Mouse (Mus musculus) stomach, embryonic 15.5 days (tissue): Measurements from ENCODE around the gene Wnt9a. TPM values are rescaled to one million over a fixed set of nuclear protein-coding genes. Genes with fewer than 3 reads are reported as not detected.
A peak's percentile ranks its signal among the peaks of the same experiment; 100 is the strongest.
"Not testable (repeated sequence)": the region's sequence is repeated elsewhere in the genome, so short reads cannot be mapped to it uniquely, and the experiment has no call there.

Experiments used
- ATAC-seq: fragments of 200-750 bp; cut with Nextera tagmentation; 2 replicates; pipeline ENCODE4 v1.8.0; 2017; ENCODE audit warnings: low read depth, moderate number of reproducible peaks, moderate TSS enrichment; ENCODE audit not compliant: insufficient read depth, low FRiP score
- H3K27ac ChIP-seq: fragments of 300-500 bp; sonication (generic); 2 replicates; pipeline ENCODE4 v1.5.1; 2015; ENCODE audit warnings: mild to moderate bottlenecking, inconsistent platforms
- H3K27me3 ChIP-seq: fragments of 300-500 bp; sonication (generic); replicated peaks from 2 replicates; pipeline ENCODE4 v1.6.1; 2015; ENCODE audit warnings: inconsistent platforms
- H3K36me3 ChIP-seq: fragments of 300-500 bp; sonication (generic); 2 replicates; pipeline ENCODE4 v1.6.1; 2015; ENCODE audit warnings: inconsistent platforms
- H3K4me1 ChIP-seq: fragments of 300-500 bp; sonication (generic); 2 replicates; pipeline ENCODE4 v1.6.1; 2015; ENCODE audit warnings: inconsistent platforms
- H3K4me2 ChIP-seq: fragments of 300-500 bp; sonication (generic); 2 replicates; pipeline ENCODE4 v1.6.1; 2015; ENCODE audit warnings: mild to moderate bottlenecking, inconsistent platforms
- H3K4me3 ChIP-seq: fragments of 300-500 bp; sonication (generic); replicated peaks from 2 replicates; pipeline ENCODE4 v1.5.1; 2015; ENCODE audit warnings: inconsistent platforms
- H3K9ac ChIP-seq: fragments of 300-500 bp; sonication (generic); 2 replicates; pipeline ENCODE4 v1.6.1; 2015; ENCODE audit warnings: inconsistent platforms
- H3K9me3 ChIP-seq: fragments of 300-500 bp; sonication (generic); 2 replicates; pipeline ENCODE4 v1.6.1; 2016; ENCODE audit warnings: inconsistent platforms
- WGBS: fragments of 180-500 bp; shearing (Covaris S2); methylation state at CpG from one replicate; pipeline ENCODE4 v1.1.7; 2015; 5-methylcytosine and 5-hydroxymethylcytosine counted together
- polyA plus RNA-seq: library from polyadenylated mRNA; unstranded; fragments of >200 nt; fragmentation: Nextera tagmentation; extraction: Ambion mirVana; gene quantifications from 2 replicates; pipeline ENCODE4 v1.2.1, GENCODE M21; 2015

The Wnt9a gene
- polyA plus RNA-seq, 1 experiment from 2014 or later = 4.9 TPM

DNA sequence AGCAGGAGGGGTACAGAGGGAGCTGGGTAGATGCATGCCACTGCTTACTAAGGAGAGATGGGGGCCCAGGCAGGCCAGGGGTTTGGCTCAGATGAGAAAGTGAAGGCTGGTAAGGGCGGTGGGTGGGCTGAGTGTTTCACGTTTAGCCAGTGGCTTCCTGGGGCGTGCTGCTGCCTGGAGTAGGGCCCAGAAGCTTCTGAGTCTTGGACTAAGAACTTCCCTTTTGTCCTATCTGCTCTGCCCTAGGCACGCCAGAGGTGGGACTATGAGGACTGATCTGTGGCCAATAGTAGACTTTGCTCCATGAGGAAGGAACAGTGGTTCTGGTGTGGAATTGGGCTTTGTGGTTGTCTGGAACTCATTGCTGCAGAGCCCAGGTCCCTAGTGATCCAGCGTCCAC, 36.2 kb downstream of the Wnt9a start:
- H3K4me3 ChIP-seq = no peak overlapping the region
- H3K27me3 ChIP-seq = no peaks in the 10 kb centered on the region
- no peaks in the 10 kb centered on the region for H3K9me3 ChIP-seq
- 75% methylated on average over 5 of the region's 5 CpGs for WGBS
- no peak overlapping the region for H3K4me2 ChIP-seq
- ATAC-seq = no peak
- H3K36me3 ChIP-seq = no peaks in the 10 kb centered on the region
- H3K4me1 ChIP-seq = no peaks in the 10 kb centered on the region
- H3K9ac ChIP-seq = no peak overlapping the region
- H3K27ac ChIP-seq = no peak overlapping the region

DNA sequence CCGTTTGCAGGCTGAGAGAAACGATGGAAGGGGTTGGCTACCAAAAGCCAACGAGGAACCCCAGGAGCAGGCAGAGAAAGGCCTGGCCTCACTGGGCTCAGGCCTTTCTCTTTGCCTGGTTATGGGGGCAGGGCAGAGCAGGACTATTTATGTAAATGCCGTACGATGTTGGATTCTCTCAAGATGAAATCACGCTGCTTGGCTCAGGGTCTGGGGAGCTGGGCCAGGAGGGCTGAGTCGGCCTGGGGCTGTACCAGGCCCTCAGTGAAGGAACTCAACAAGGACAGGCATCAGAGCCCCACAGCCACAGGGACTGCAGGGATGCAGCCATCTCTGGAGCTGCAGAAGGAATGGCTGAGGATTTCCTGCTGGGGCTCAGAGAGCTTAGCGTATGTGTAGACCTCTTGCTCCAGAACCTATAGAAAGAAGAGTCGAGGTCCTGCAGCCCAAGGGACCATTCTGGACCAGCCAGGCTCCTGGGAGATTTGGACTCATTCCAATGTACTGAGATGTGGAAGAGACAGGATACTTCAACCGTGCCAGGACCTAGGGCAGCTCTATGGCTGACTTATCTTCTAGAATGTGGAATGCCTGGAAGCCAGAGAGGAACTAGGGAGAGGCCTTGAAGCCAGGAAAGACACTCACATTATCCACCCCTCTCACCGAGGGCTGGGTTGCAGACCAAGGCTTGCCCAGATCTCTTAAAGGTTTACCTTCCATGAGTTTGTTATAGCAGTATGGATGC, 39.6 kb downstream of the Wnt9a start:
- Histone ChIP-seq H3K4me3 (no peak overlapping the region), H3K4me1 (peaks cover 5% of the 10 kb centered on the region; the same call in 1 of the 2 replicates), H3K9me3 (no peaks in the 10 kb centered on the region), H3K9ac (no peak overlapping the region), H3K4me2 (no peak overlapping the region), H3K36me3 (no peaks in the 10 kb centered on the region), H3K27ac (peak overlapping the region; percentile 67), H3K27me3 (no peaks in the 10 kb centered on the region)
- peak; percentile 72; the same call in 1 of the 2 replicates for ATAC-seq
- 54% methylated on average over 11 of the region's 11 CpGs for WGBS

DNA sequence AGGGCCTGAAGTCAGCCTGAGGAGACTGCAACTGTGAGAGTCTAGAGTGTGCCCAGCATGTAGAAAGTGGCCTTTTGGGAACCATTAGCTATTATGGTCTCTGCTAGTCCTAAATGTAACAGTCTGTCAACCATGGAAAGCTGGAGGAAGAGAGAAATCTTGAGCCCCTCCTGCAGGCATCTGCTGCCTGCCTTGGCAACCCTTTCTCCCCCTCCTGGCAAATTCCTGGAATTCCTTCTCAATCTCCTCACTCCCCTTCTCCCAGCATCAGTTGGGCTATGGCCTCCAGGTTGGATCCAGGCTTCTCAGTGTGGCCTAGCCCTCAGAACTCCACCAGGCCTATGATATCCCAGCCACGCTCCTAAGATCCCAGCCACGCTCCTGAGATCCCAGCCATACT, 43.6 kb downstream of the Wnt9a start:
- H3K36me3 ChIP-seq = no peaks in the 10 kb centered on the region
- WGBS = 88% methylated on average over 2 of the region's 2 CpGs
- ATAC-seq = no peak

DNA sequence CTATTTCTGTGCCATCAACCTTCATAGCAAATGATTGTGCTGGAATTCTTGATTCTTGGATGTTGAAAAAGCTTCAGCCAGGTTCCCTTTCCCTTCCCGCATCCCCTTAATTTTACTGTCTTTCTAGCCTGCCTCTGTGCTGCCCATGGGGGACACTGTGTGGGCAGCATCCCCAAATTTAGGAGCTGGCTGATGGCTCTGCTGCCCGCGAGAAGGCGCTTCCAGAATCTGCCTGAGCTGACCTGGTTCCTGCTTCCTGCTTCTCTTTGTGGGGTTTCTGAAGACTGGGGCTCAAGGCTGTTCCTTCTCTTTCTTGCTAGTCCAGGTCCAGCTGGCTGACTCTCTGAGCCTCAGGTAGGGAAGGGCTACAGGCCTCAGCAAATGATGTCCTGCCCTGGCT, 48.1 kb downstream of the Wnt9a start:
- H3K9ac ChIP-seq = no peak overlapping the region
- H3K4me2 ChIP-seq = no peak overlapping the region
- H3K4me3 ChIP-seq = no peak overlapping the region
- H3K4me1 ChIP-seq = peaks cover 5% of the 10 kb centered on the region; the same call in 1 of the 2 replicates
- 85% methylated on average over 4 of the region's 4 CpGs for WGBS
- no peak overlapping the region for H3K27ac ChIP-seq
- no peaks in the 10 kb centered on the region for H3K9me3 ChIP-seq
- no peaks in the 10 kb centered on the region for H3K27me3 ChIP-seq
- H3K36me3 ChIP-seq = no peaks in the 10 kb centered on the region
- ATAC-seq = no peak

More for the DNA sequence above, 43.6 kb downstream of the Wnt9a start:
- H3K9me3 ChIP-seq = no peaks in the 10 kb centered on the region
- peaks cover 5% of the 10 kb centered on the region; the same call in 1 of the 2 replicates for H3K4me1 ChIP-seq
- no peak overlapping the region for H3K27ac ChIP-seq
- H3K27me3 ChIP-seq = no peaks in the 10 kb centered on the region
- no peak overlapping the region for H3K9ac ChIP-seq
- no peak overlapping the region for H3K4me2 ChIP-seq
- no peak overlapping the region for H3K4me3 ChIP-seq

DNA sequence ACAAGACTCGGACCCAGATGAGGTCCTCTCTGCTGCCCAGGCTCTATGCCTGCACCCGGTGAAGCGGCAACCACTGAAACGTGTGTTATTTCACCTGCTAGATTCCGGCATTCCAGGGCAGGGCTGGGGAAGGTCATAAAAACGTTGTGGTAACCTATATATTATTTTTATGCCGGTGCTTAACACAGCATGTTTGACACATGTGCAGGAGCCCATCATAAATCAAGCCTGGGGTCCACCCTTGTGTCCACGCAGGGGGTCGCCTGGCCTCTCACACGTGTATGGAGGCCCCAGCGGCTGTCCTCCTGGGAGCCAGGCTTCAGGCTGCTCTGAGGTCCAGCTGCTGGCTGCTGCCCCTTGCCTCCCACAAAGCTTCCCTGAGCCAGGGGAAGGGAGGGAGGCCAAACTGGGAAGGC, 50.2 kb downstream of the Wnt9a start:
- Histone ChIP-seq H3K4me3 (no peak overlapping the region), H3K27ac (no peak overlapping the region), H3K4me1 (no peaks in the 10 kb centered on the region), H3K27me3 (no peaks in the 10 kb centered on the region), H3K36me3 (no peaks in the 10 kb centered on the region), H3K4me2 (no peak overlapping the region), H3K9me3 (no peaks in the 10 kb centered on the region), H3K9ac (no peak overlapping the region)
- WGBS = 46% methylated on average over 11 of the region's 11 CpGs
- no peak; the same call in 1 of the 2 replicates for ATAC-seq

DNA sequence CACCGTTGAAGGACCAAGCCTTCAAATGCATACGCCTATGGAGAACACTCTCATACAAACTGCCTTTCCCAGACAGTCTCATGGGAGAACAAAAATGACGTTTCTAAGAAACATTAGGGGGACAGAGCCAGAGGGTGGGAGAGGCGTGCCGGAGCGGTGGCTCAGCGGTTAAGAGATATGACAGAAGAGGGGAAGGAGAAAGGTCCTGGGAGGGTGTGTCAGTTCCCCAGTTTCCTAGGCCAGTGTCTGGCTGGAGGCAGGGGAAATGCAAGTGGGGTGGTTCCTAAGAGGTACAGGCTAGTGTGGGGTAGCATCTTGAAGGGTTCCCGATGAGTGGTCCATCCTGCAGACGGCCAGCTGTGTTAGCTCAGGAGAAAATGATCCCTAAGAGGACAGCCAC, 54.6 kb downstream of the Wnt9a start:
- Histone ChIP-seq H3K4me3 (no peak overlapping the region), H3K27me3 (no peaks in the 10 kb centered on the region), H3K4me1 (peaks cover 13% of the 10 kb centered on the region), H3K9me3 (no peaks in the 10 kb centered on the region), H3K36me3 (no peaks in the 10 kb centered on the region), H3K27ac (no peak overlapping the region), H3K4me2 (no peak overlapping the region), H3K9ac (no peak overlapping the region)
- WGBS = 70% methylated on average over 9 of the region's 9 CpGs
- ATAC-seq = no peak

DNA sequence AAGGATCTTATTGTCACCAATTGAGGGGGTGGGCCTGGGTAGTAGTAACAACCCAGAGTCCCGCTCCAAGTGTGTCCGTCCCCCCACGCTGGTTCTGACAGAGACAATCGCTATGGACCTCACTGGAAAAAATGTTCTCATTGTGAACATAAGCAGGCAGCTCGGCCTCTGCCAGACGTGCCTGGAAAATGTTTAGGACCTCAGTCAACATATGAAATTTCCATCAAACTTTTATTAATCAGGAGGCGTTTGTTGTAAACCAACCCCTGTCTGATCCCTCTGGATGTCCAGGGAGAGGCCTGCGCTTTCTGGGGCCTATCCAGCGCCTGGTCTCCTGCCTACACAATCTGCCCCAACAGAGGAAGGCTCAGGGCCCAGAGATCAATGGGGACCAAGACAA, 57.3 kb downstream of the Wnt9a start:
- ATAC-seq = peak; percentile 23; the same call in 1 of the 2 replicates
- H3K27me3 ChIP-seq = no peaks in the 10 kb centered on the region
- H3K36me3 ChIP-seq = no peaks in the 10 kb centered on the region
- H3K4me3 ChIP-seq = no peak overlapping the region
- H3K27ac ChIP-seq = peak overlapping the region; percentile 92
- peaks cover 13% of the 10 kb centered on the region for H3K4me1 ChIP-seq
- no peak overlapping the region for H3K9ac ChIP-seq
- 54% methylated on average over 9 of the region's 9 CpGs for WGBS
- no peaks in the 10 kb centered on the region for H3K9me3 ChIP-seq
- H3K4me2 ChIP-seq = no peak overlapping the region

DNA sequence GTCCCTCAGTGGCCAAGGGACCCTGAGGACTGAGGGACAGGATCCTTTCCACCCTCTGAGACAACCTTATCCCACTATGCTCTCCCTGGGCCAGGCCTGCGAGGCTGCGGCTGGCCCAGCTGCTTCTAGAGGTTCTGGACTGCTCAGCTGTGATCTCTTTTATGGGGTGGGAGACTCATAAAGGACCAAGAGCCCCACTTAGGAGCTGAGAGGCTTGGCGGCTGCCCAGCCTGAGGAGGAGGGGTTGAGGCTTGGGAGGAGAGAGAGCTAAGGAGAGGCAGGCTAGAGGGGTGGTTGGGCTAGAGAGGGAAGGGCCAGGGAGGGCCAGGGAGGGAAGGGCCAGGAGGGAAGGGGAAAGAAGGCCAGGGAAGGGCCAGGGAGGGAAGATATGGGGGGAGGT, 57.7 kb downstream of the Wnt9a start:
- peak; percentile 57; the same call in 1 of the 2 replicates for ATAC-seq
- Histone ChIP-seq H3K27me3 (no peaks in the 10 kb centered on the region), H3K4me3 (no peak overlapping the region), H3K4me2 (no peak overlapping the region), H3K4me1 (peaks cover 13% of the 10 kb centered on the region), H3K9me3 (no peaks in the 10 kb centered on the region), H3K36me3 (no peaks in the 10 kb centered on the region), H3K27ac (peak overlapping the region; percentile 92), H3K9ac (no peak overlapping the region)
- 26% methylated on average over 3 of the region's 3 CpGs for WGBS

DNA sequence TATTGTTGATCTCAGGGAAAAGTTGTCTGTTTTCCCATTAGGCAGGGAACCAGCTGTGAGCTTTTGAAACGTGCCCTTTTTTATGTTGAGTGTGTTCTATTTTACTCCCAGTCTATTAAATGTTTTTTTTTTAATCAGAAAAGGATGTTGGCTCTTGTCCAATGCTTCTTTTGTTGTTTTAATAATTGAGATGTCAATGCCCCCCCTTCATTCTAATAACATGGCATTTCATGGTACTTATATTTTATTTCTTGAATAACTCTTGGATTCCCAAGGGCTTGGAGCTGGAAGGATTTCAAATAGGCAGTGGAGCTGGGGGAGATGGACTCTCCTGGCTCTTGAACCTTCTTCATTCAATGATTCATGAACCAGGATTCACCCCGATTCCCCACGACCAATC, 59.3 kb downstream of the Wnt9a start:
- peak overlapping the region; percentile 92; the same call in 1 of the 2 replicates for H3K27ac ChIP-seq
- no peaks in the 10 kb centered on the region for H3K27me3 ChIP-seq
- no peak overlapping the region for H3K4me3 ChIP-seq
- 72% methylated on average over 3 of the region's 3 CpGs for WGBS
- H3K36me3 ChIP-seq = no peaks in the 10 kb centered on the region
- no peak overlapping the region for H3K4me2 ChIP-seq
- no peak overlapping the region for H3K9ac ChIP-seq
- H3K9me3 ChIP-seq = no peaks in the 10 kb centered on the region
- H3K4me1 ChIP-seq = peaks cover 13% of the 10 kb centered on the region
- ATAC-seq = no peak

DNA sequence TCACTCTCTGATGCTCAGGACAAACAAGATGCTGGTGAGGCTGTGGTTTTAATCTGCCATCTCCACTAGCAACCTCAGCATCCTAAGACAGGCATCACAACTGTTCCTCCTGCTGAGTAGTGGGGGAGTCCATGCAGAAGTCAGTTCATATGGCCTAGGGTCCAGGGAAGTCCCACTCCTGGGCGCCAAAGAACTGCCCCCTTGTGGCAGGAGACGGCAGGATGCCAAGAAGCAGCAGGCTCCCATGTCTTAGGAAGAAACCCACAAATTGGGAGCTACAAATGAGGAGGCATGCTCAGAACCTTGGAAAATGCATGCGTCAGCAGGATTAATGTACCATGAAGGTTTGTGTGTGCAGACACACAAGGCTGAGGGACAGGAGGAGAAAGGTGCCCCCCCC, 59.9 kb downstream of the Wnt9a start:
- H3K9ac ChIP-seq = no peak overlapping the region
- 30% methylated on average over 3 of the region's 3 CpGs for WGBS
- H3K27ac ChIP-seq = no peak overlapping the region

DNA sequence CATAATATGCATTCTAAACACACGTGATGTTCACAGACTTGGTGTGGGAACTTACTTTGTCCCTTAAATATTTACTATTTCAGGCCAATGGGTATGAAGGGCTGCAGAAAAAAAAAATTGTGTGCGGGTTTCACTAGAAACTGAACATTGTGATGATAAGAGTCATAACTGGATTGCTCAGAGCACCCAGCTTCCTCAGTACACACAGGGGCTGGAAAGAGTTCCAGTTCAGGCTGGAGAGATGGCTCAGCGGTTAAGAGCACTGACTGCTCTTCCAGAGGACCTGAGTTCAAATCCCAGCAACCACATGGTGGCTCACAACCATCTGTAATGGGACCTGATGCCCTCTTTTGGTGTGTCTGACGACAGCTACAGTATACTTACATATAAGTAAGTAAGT, 61.2 kb downstream of the Wnt9a start:
- WGBS = 78% methylated on average over 4 of the region's 4 CpGs
- ATAC-seq, H3K4me3 ChIP-seq, H3K9me3 ChIP-seq, H3K27ac ChIP-seq, H3K27me3 ChIP-seq, H3K36me3 ChIP-seq, H3K9ac ChIP-seq, H3K4me2 ChIP-seq: not testable (repeated sequence)
- H3K4me1 ChIP-seq = peaks cover 13% of the 10 kb centered on the region

More for the DNA sequence above, 59.9 kb downstream of the Wnt9a start:
- Histone ChIP-seq H3K27me3 (no peaks in the 10 kb centered on the region), H3K4me3 (no peak overlapping the region), H3K9me3 (no peaks in the 10 kb centered on the region), H3K36me3 (no peaks in the 10 kb centered on the region), H3K4me2 (no peak overlapping the region), H3K4me1 (peaks cover 13% of the 10 kb centered on the region)
- ATAC-seq = no peak

DNA sequence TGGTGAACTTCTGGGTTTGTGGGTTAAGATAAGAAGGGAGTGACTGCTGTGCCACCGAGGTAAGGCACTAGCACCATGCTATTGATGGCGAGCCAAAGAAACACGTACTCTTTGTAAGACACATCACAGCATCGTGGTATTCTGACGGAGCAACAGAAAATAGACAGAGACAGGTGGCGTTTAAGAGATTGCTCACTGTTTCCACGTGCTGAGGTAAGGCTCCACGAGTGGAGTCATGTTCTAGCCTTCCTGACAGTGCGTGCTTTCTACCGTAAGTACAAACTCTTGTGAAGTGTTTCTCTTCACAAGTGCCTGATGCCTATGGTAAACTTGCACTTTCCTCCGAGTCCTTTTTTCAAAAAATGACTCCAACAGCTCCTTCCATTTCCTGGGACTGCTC, 63.1 kb downstream of the Wnt9a start:
- Histone ChIP-seq H3K27ac (no peak overlapping the region), H3K27me3 (no peaks in the 10 kb centered on the region), H3K4me1 (peaks cover 7% of the 10 kb centered on the region; the same call in 1 of the 2 replicates), H3K9ac (no peak overlapping the region), H3K4me2 (no peak overlapping the region), H3K4me3 (no peak overlapping the region), H3K9me3 (no peaks in the 10 kb centered on the region), H3K36me3 (no peaks in the 10 kb centered on the region)
- 72% methylated on average over 11 of the region's 11 CpGs for WGBS
- ATAC-seq = no peak
